Mouse (Mus musculus) heart, postnatal 0 days (tissue): ENCODE measurements at regions not wholly inside any gene's neighbourhood (a gene's known extent, or its start where the extent isn't known, plus 50 kb on each side); places are given as distances from the start of the nearest gene placed in this dataset.

ENCODE experiments used
- CTCF ChIP-seq: IDR thresholded peaks from 2 replicates; pipeline ENCODE4 v1.5.1; 2016; ENCODE audit warnings: antibody characterized with exemption, control low read depth, low read depth
- EP300 ChIP-seq: IDR thresholded peaks from 2 replicates; pipeline ENCODE4 v1.6.1; 2016; ENCODE audit warnings: antibody characterized with exemption, low read depth

DNA sequence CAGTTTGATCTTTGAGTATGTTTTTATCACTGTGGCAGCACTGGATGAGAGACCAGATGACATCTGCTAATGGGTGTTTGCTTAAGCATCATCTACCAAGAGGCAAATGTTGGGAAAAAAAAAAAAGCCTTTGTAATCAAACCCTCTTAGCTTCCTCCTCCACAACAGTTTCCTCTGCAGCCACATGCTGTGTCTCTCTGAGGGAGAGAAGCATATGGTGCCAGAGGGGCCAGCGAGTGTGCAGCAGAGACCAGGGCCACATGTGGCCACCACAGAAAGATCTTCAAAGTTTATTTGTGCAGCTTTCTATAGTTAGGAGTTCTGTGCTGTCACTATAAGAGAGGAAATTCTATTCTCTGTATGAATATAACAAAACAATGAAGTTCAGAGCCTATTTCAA lies 427.6 kb upstream of the Klf6 start:
- no peak for TF ChIP-seq CTCF
- no peak for TF ChIP-seq EP300
